Mouse (Mus musculus) liver, adult 2 months (tissue): ENCODE results near the gene Tsnax.

Experiments used
- CTCF ChIP-seq: fragments of 200-500 bp; IDR thresholded peaks from 2 replicates; pipeline ENCODE4 v1.5.1; 2011; ENCODE audit warnings: low read depth, low read length, control low read depth
- POLR2A ChIP-seq: fragments of 200-500 bp; IDR thresholded peaks from 2 replicates; pipeline ENCODE4 v1.6.1; 2011; ENCODE audit warnings: low read length, control low read depth; ENCODE audit not compliant: insufficient read depth; ENCODE audit errors: extremely low read depth

DNA sequence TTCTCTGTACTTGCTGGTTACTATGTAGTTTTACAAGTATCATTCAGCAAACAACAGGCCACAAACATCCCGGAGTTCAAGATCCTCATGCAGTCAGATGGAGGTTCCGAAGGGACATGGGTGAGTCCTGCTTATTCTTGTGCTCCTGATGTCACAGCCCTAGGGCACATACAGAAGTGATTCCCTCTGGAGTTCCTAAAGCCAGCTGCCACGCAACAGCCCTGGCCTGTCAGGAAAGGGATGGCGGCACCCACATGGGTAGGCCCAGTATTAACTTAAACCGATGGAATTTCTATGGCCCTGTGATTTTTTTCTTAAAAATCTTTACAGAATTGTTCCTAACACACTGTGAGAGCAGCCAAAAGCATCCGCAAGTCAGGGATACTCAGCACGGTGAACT is 30.6 kb downstream of the Tsnax start:
- TF ChIP-seq POLR2A (no peak), CTCF (no peak)
